Mouse (Mus musculus): ENCODE data around the gene Khdc1a. TPM values are rescaled to one million over a fixed set of nuclear protein-coding genes. Genes with fewer than 3 reads are reported as not detected.
A peak's percentile ranks its signal among the peaks of the same experiment; 100 is the strongest.
"Not testable (repeated sequence)": the region's sequence is repeated elsewhere in the genome, so short reads cannot be mapped to it uniquely, and the experiment has no call there.

Gene Khdc1a
- polyA plus RNA-seq, 1 experiment from 2014 or later = 1.1 TPM

DNA sequence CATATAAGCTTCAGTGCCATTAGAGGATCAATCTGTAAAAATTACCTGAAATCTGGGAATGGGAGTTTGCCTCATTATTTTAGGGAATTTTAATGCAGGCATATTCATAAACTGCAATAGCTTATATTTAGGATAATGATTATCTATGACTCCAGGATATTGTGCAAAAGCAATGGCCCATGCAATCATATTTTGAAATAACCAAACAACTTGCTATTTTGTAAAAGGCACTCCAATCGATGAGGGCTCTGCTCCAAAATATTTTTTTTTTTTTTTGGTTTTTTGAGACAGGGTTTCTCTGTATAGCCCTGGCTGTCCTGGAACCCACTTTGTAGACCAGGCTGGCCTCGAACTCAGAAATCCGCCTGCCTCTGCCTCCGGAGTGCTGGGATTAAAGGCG, 29.2 kb upstream of the Khdc1a start:
- not testable (repeated sequence) for H3K36me3 ChIP-seq (ENCODE audit: control insufficient read depth, insufficient read depth); H3K4me3 ChIP-seq (ENCODE audit: low read length); H3K9ac ChIP-seq (ENCODE audit: low read length); H3K27ac ChIP-seq (ENCODE audit: low read length); H3K4me2 ChIP-seq (ENCODE audit: low read depth, low read length); H3K4me1 ChIP-seq (ENCODE audit: control insufficient read depth, insufficient read depth, low read length); ATAC-seq (replicated peaks; ENCODE audit: extremely low read depth, insufficient read depth, low FRiP score); H3K9me3 ChIP-seq (replicated peaks; ENCODE audit: control insufficient read depth, low read length); H3K27me3 ChIP-seq (ENCODE audit: control insufficient read depth, insufficient read depth, low read length)
- 84% methylated on average over 5 of the region's 5 CpGs for WGBS

DNA sequence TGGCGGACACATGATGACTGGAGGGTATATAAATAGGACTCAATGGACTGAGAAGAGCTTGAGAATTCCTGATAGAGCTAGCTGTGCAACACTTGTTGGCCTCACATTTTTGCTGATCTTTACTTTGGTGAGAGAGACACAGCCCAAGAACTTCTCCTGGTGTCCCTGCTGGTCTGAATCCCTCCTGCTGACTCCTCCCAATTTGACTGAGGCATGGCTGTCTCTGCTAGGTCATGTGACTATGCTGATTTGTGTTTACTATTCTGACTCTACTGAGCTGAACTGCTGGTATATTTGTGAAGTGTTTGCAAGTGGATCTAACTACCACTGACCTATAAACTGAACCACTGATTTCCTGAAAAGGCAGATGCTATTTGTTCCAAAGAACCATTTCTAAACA, 27.8 kb upstream of the Khdc1a start:
- H3K9me3 ChIP-seq (replicated peaks; ENCODE audit: control insufficient read depth, low read length) = 0 out of 2 replicates have a peak, but pooled peaks cover 1% of the 10 kb centered on the region
- no peaks in the 10 kb centered on the region for H3K27me3 ChIP-seq (ENCODE audit: control insufficient read depth, insufficient read depth, low read length)
- H3K9ac ChIP-seq (ENCODE audit: low read length) = no peak overlapping the region
- no peaks in the 10 kb centered on the region for H3K4me1 ChIP-seq (ENCODE audit: control insufficient read depth, insufficient read depth, low read length)
- no peak overlapping the region for H3K4me2 ChIP-seq (ENCODE audit: low read depth, low read length)
- H3K4me3 ChIP-seq (ENCODE audit: low read length) = no peak overlapping the region
- 68% methylated on average over 1 of the region's 1 CpGs for WGBS
- ATAC-seq (replicated peaks; ENCODE audit: extremely low read depth, insufficient read depth, low FRiP score) = no peak
- H3K36me3 ChIP-seq (ENCODE audit: control insufficient read depth, insufficient read depth) = no peaks in the 10 kb centered on the region
- H3K27ac ChIP-seq (ENCODE audit: low read length) = no peak overlapping the region

DNA sequence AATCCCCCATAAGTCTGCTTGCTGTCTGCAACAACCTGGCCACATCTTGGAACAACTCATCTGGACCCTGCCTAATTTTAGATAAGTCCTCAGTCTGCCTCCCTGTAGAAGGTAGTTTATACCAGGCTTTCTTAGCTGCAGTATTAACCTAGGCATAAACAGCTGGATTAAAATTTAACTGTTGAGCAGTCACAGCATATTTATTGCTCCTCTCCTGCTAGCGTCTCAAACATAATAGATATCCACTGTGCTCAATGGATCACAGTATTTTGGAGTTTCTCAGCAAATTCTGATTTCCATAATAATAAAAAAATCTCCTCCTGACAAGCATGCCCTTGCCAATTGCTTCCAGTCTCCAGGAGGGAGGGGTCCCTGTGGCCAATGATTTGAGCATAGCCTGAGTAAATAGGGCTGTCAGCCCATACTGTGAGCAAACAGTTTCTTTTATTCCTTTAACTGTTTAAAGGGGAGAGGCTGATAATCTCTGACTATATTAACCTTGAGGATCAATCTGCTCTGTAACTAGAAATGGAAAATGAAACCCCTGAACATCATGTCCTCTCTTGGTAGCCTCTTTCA, 25.4 kb upstream of the Khdc1a start:
- no peaks in the 10 kb centered on the region for H3K4me1 ChIP-seq (ENCODE audit: control insufficient read depth, insufficient read depth, low read length)
- no peak overlapping the region for H3K27ac ChIP-seq (ENCODE audit: low read length)
- 0 out of 2 replicates have a peak, but pooled peaks cover 3% of the 10 kb centered on the region for H3K9me3 ChIP-seq (replicated peaks; ENCODE audit: control insufficient read depth, low read length)
- ATAC-seq (replicated peaks; ENCODE audit: extremely low read depth, insufficient read depth, low FRiP score) = no peak
- H3K4me3 ChIP-seq (ENCODE audit: low read length) = no peak overlapping the region
- H3K36me3 ChIP-seq (ENCODE audit: control insufficient read depth, insufficient read depth) = no peaks in the 10 kb centered on the region
- no peak overlapping the region for H3K4me2 ChIP-seq (ENCODE audit: low read depth, low read length)
- no peak overlapping the region for H3K9ac ChIP-seq (ENCODE audit: low read length)
- 78% methylated on average over 1 of the region's 1 CpGs for WGBS
- H3K27me3 ChIP-seq (ENCODE audit: control insufficient read depth, insufficient read depth, low read length) = no peaks in the 10 kb centered on the region

DNA sequence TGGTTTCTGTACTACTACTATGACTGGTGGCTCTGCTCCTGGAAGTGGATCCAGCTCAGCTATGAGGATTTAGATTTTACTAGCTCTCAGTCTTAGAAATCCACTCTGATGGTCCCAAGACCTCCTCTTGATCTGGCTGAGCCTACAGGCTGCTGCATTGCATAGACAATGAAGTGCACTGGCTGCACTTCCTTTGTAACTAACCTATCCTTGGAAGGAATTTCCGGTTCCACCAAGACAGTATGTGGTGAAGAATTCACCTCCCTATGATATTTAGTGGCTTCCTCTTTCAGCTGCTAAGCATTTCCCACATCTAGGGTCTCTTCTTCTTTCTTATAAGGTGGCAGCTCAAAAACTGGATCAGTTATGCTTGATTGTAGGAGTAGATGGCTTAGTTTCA, 24.8 kb upstream of the Khdc1a start:
- Histone ChIP-seq H3K36me3 (ENCODE audit: control insufficient read depth, insufficient read depth) (no peaks in the 10 kb centered on the region), H3K27me3 (ENCODE audit: control insufficient read depth, insufficient read depth, low read length) (no peaks in the 10 kb centered on the region), H3K4me3 (ENCODE audit: low read length) (no peak overlapping the region), H3K4me2 (ENCODE audit: low read depth, low read length) (no peak overlapping the region), H3K9ac (ENCODE audit: low read length) (no peak overlapping the region), H3K9me3 (replicated peaks; ENCODE audit: control insufficient read depth, low read length) (0 out of 2 replicates have a peak, but pooled peaks cover 3% of the 10 kb centered on the region), H3K4me1 (ENCODE audit: control insufficient read depth, insufficient read depth, low read length) (no peaks in the 10 kb centered on the region), H3K27ac (ENCODE audit: low read length) (no peak overlapping the region)
- ATAC-seq (replicated peaks; ENCODE audit: extremely low read depth, insufficient read depth, low FRiP score) = no peak
- 79% methylated on average over 1 of the region's 1 CpGs for WGBS

DNA sequence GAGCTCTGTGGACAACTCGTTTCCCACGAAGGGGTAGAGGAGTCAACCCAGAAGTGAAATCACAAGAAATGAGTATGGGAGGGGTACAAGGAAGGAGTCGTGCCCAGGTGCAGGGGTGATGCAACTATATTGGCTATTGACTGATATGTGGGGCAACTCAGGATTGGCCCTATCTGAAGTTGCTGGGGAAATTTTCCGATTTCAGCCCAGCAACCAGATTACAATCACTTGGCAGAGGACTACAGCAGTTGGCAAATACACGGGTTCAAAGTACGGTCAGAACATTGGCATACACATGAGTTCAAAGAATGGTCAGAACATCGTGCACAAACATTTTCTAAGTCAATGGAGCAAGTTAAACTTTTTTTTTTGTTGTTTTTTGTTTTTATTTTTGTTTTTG, 22.7 kb upstream of the Khdc1a start:
- Histone ChIP-seq H3K27ac (ENCODE audit: low read length) (no peak overlapping the region), H3K27me3 (ENCODE audit: control insufficient read depth, insufficient read depth, low read length) (no peaks in the 10 kb centered on the region), H3K4me2 (ENCODE audit: low read depth, low read length) (no peak overlapping the region), H3K4me1 (ENCODE audit: control insufficient read depth, insufficient read depth, low read length) (no peaks in the 10 kb centered on the region), H3K9ac (ENCODE audit: low read length) (no peak overlapping the region), H3K36me3 (ENCODE audit: control insufficient read depth, insufficient read depth) (no peaks in the 10 kb centered on the region), H3K4me3 (ENCODE audit: low read length) (no peak overlapping the region), H3K9me3 (replicated peaks; ENCODE audit: control insufficient read depth, low read length) (0 out of 2 replicates have a peak, but pooled peaks cover 3% of the 10 kb centered on the region)
- WGBS = 86% methylated on average over 7 of the region's 7 CpGs
- ATAC-seq (replicated peaks; ENCODE audit: extremely low read depth, insufficient read depth, low FRiP score) = no peak

DNA sequence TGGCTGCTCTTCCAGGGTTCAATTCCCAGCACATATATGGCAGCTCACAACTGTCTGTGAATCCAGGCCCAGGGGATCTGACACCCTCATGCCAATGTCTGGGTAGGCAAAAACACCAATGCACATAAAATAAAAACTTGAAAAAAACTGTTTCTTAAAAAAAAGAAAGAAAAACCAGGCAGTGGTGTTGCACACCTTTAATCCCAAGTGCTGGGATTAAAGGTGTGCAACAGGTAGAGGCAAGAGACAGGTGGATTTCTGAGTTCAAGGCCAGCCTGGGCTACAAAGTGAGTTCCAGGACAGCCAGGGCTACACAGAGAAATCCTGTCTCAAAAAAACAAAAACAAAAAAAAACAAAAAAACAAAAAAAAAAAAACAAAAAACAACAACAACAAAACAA, 18.3 kb upstream of the Khdc1a start:
- H3K4me1 ChIP-seq (ENCODE audit: control insufficient read depth, insufficient read depth, low read length); H3K9me3 ChIP-seq (replicated peaks; ENCODE audit: control insufficient read depth, low read length); H3K9ac ChIP-seq (ENCODE audit: low read length); H3K27me3 ChIP-seq (ENCODE audit: control insufficient read depth, insufficient read depth, low read length); H3K4me3 ChIP-seq (ENCODE audit: low read length); H3K36me3 ChIP-seq (ENCODE audit: control insufficient read depth, insufficient read depth); H3K4me2 ChIP-seq (ENCODE audit: low read depth, low read length); H3K27ac ChIP-seq (ENCODE audit: low read length); ATAC-seq (replicated peaks; ENCODE audit: extremely low read depth, insufficient read depth, low FRiP score): not testable (repeated sequence)

DNA sequence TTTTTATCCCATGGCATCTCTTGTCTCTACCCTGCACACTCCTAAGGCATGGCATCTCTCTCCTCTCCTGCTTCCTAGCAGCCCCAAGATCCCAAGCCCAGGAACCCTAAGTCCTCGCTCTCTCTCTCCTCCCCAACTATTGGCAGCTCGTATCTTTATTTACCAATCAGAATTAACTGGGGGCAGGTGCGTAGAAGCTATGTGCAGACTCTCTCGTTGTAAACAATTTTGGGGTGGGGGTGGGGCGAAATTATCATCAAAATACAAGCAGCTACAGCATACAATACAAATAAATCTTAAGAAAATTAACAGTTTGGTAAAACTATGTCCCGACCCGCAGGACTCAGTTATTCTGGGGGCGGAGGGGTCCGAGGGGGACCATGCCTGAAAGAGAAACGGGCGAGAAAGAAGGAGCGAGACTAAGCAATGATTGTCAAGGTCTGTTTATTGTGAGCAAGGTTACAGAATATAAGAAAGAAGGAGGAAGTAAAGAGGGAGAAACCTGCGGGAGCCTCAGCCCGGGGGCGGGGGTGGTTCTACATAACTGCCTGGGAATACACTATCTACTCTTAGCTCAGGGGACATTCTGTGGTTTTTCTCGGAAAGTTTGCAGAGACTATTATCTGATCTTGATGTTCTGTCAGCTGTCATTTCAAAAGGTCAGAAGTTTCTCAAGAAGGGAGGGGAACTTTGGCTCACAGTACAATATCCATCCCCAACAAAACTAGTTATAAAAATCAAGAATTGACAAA, 16.0 kb upstream of the Khdc1a start:
- peak; percentile 59; the same call in 1 of the 2 replicates for ATAC-seq (replicated peaks; ENCODE audit: extremely low read depth, insufficient read depth, low FRiP score)
- H3K9ac ChIP-seq (ENCODE audit: low read length) = no peak overlapping the region
- H3K27me3 ChIP-seq (ENCODE audit: control insufficient read depth, insufficient read depth, low read length) = no peaks in the 10 kb centered on the region
- no peaks in the 10 kb centered on the region for H3K36me3 ChIP-seq (ENCODE audit: control insufficient read depth, insufficient read depth)
- WGBS = 67% methylated on average over 16 of the region's 16 CpGs
- peak overlapping the region; percentile 57; the same call in 1 of the 2 replicates for H3K27ac ChIP-seq (ENCODE audit: low read length)
- H3K4me3 ChIP-seq (ENCODE audit: low read length) = no peak overlapping the region
- peaks cover 7% of the 10 kb centered on the region; the same call in 1 of the 2 replicates for H3K9me3 ChIP-seq (replicated peaks; ENCODE audit: control insufficient read depth, low read length)
- H3K4me1 ChIP-seq (ENCODE audit: control insufficient read depth, insufficient read depth, low read length) = no peaks in the 10 kb centered on the region
- no peak overlapping the region for H3K4me2 ChIP-seq (ENCODE audit: low read depth, low read length)

DNA sequence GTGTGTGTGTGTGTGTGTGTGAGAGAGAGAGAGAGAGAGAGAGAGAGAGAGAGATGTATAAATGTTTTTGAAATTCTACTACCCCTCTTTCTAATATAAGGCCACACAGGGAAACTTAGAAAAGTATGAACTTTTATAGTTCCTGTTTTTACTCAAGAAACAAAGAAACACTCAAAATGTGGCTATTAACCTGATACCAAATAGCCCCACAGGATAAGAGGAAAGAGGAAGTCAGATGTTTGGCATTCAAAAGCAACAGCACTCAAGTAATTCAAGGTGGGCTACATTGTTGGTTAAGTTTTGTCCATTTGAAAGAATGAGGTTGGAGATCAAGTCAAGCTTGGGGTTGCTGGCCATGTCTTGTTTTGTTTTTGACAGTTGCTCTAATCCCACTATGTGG, 13.6 kb upstream of the Khdc1a start:
- peaks cover 7% of the 10 kb centered on the region; the same call in 1 of the 2 replicates for H3K9me3 ChIP-seq (replicated peaks; ENCODE audit: control insufficient read depth, low read length)
- H3K9ac ChIP-seq (ENCODE audit: low read length) = no peak overlapping the region
- no peak overlapping the region for H3K4me3 ChIP-seq (ENCODE audit: low read length)
- no peaks in the 10 kb centered on the region for H3K36me3 ChIP-seq (ENCODE audit: control insufficient read depth, insufficient read depth)
- H3K4me1 ChIP-seq (ENCODE audit: control insufficient read depth, insufficient read depth, low read length) = no peaks in the 10 kb centered on the region
- no peak overlapping the region for H3K4me2 ChIP-seq (ENCODE audit: low read depth, low read length)
- no peak overlapping the region for H3K27ac ChIP-seq (ENCODE audit: low read length)
- no peak for ATAC-seq (replicated peaks; ENCODE audit: extremely low read depth, insufficient read depth, low FRiP score)
- no peaks in the 10 kb centered on the region for H3K27me3 ChIP-seq (ENCODE audit: control insufficient read depth, insufficient read depth, low read length)

DNA sequence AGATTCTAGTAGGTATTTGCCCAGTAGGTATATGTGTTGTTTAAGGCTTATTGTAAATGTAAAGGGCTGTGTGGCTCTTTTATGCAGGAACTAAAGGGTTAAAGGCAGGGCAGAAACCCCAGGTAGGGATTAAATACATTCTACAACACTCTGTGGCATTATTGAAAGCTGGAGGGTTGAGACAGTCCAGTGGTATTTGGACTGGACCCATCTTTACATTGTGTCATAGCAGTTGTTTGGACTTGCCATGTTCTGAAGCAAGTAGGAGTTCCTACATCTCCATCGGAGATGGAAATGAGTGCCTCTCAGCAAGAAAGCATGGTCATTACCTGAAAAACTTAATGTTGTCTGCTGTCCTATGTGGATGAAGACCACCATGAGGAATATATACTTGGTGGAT, 8.7 kb upstream of the Khdc1a start:
- Histone ChIP-seq H3K9me3 (replicated peaks; ENCODE audit: control insufficient read depth, low read length) (peaks cover 7% of the 10 kb centered on the region; the same call in 1 of the 2 replicates), H3K27me3 (ENCODE audit: control insufficient read depth, insufficient read depth, low read length) (no peaks in the 10 kb centered on the region), H3K4me1 (ENCODE audit: control insufficient read depth, insufficient read depth, low read length) (no peaks in the 10 kb centered on the region), H3K4me3 (ENCODE audit: low read length) (no peak overlapping the region), H3K4me2 (ENCODE audit: low read depth, low read length) (no peak overlapping the region), H3K36me3 (ENCODE audit: control insufficient read depth, insufficient read depth) (no peaks in the 10 kb centered on the region), H3K9ac (ENCODE audit: low read length) (no peak overlapping the region), H3K27ac (ENCODE audit: low read length) (no peak overlapping the region)
- ATAC-seq (replicated peaks; ENCODE audit: extremely low read depth, insufficient read depth, low FRiP score) = no peak
- WGBS = 96% methylated on average over 1 of the region's 1 CpGs
